Mouse (Mus musculus) midbrain, postnatal 0 days (tissue): ENCODE data around the gene Skp2. TPM values are rescaled to one million over a fixed set of nuclear protein-coding genes. Genes with fewer than 3 reads are reported as not detected.

Source experiments
- ATAC-seq: fragments of 200-750 bp; cut with Nextera tagmentation; 2 replicates; pipeline ENCODE4 v1.8.0; 2017; ENCODE audit warnings: moderate number of reproducible peaks, mild to moderate bottlenecking, moderate TSS enrichment, moderate library complexity; ENCODE audit not compliant: low FRiP score
- DNase-seq: peaks from one replicate; pipeline ENCODE4 v3.0.0-alpha.2; 2015; ENCODE audit warnings: low spot score
- H3K27ac ChIP-seq: fragments of 300-500 bp; sonication (generic); 2 replicates; pipeline ENCODE4 v1.5.1; 2014; ENCODE audit warnings: low read depth, mild to moderate bottlenecking, low read length, mixed read lengths
- H3K27me3 ChIP-seq: fragments of 300-500 bp; sonication (generic); 2 replicates; pipeline ENCODE4 v1.6.1; 2014; ENCODE audit warnings: low read length, control low read depth, mixed read lengths; ENCODE audit not compliant: insufficient read depth
- H3K36me3 ChIP-seq: fragments of 300-500 bp; sonication (generic); 2 replicates; pipeline ENCODE4 v1.6.1; 2014; ENCODE audit warnings: low read length, control low read depth, mixed read lengths; ENCODE audit not compliant: insufficient read depth
- H3K4me1 ChIP-seq: fragments of 300-500 bp; sonication (generic); 2 replicates; pipeline ENCODE4 v1.6.1; 2014; ENCODE audit warnings: mild to moderate bottlenecking, control low read depth, antibody characterized with exemption, low read length, mixed read lengths; ENCODE audit not compliant: insufficient read depth
- H3K4me2 ChIP-seq: fragments of 300-500 bp; sonication (generic); 2 replicates; pipeline ENCODE4 v1.6.1; 2014; ENCODE audit warnings: low read depth, mild to moderate bottlenecking, low read length, mixed read lengths; ENCODE audit not compliant: poor library complexity, severe bottlenecking
- H3K4me3 ChIP-seq: fragments of 300-500 bp; sonication (generic); 2 replicates; pipeline ENCODE4 v1.5.1; 2014; ENCODE audit warnings: low read depth, mild to moderate bottlenecking, low read length, moderate library complexity
- H3K9ac ChIP-seq: fragments of 300-500 bp; sonication (generic); replicated peaks from 2 replicates; pipeline ENCODE4 v1.6.1; 2014; ENCODE audit warnings: mild to moderate bottlenecking, low read length, moderate library complexity, mixed read lengths; ENCODE audit not compliant: poor library complexity, severe bottlenecking
- H3K9me3 ChIP-seq: fragments of 300-500 bp; sonication (generic); 2 replicates; pipeline ENCODE4 v1.6.1; 2016; ENCODE audit warnings: low read length, control low read depth
- CTCF ChIP-seq: IDR thresholded peaks from 2 replicates; pipeline ENCODE4 v1.5.1; 2016; ENCODE audit warnings: antibody characterized with exemption, mild to moderate bottlenecking
- WGBS: fragments of 180-500 bp; shearing (Covaris S2); extraction: QIAGEN DNeasy Blood & Tissue Kit; methylation state at CpG from one replicate; pipeline ENCODE4 v1.1.7; 2014; 5-methylcytosine and 5-hydroxymethylcytosine counted together
- polyA plus RNA-seq: library from polyadenylated mRNA; unstranded; fragments of >200 nt; fragmentation: Nextera tagmentation; extraction: Ambion mirVana; gene quantifications from 2 replicates; pipeline ENCODE4 v1.2.1, GENCODE M21; 2015
- total RNA-seq: library from RNA; depleted of rRNA; stranded (reverse); fragments of >200 nt; gene quantifications from 2 replicates; pipeline ENCODE4 v1.2.3, GENCODE M21; 2014; rRNA removed

Gene Skp2
- total and polyA plus RNA-seq, 2 experiments from 2014 or later = 7.8 to 9.3 TPM

DNA sequence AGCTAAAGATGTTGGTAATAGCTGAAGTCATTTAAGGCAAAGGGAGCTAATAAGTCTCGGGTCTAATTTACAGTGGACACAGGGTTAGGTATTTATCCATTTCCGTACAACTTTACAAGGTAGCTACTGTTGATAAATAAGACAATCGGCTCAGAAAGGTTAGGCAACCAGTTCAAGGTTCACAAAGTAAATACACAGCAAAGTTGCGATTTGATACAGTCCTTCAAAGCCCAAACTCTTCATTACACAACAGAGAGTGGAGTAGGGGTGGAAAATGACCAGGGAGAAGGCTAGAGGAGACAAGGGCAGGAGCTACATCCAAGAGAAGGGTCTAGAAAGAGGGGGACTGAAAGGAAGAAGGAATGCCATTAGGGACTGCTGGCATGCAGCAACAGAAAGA lies 86.3 kb downstream of the Skp2 start:
- TF ChIP-seq CTCF = no peak
- DNase-seq = no peak
- peaks cover 3% of the 10 kb centered on the region; the same call in 1 of the 2 replicates for H3K27me3 ChIP-seq
- no peak overlapping the region for H3K27ac ChIP-seq
- no peak overlapping the region for H3K4me2 ChIP-seq
- no peak overlapping the region for H3K4me3 ChIP-seq
- no peaks in the 10 kb centered on the region for H3K4me1 ChIP-seq
- ATAC-seq = no peak
- H3K36me3 ChIP-seq = no peaks in the 10 kb centered on the region
- WGBS = 93% methylated on average over 4 of the region's 4 CpGs
- H3K9ac ChIP-seq = no peak overlapping the region
- H3K9me3 ChIP-seq = no peaks in the 10 kb centered on the region

Other genes with a start within 250 kb of the Skp2 start
- 14.5 and 29.5 TPM in 2 replicates for gene Ranbp3l, start 187.5 kb downstream of the Skp2 start, total RNA-seq
- gene Ranbp3l, start 187.5 kb downstream of the Skp2 start, polyA plus RNA-seq = 15.0 and 15.5 TPM in 2 replicates
- 33.7 and 34.3 TPM in 2 replicates for gene Nadk2, start 84.2 kb downstream of the Skp2 start, total RNA-seq
- gene Nadk2, start 84.2 kb downstream of the Skp2 start, polyA plus RNA-seq = 28.9 and 29.9 TPM in 2 replicates
- 20.7 and 25.4 TPM in 2 replicates for gene Lmbrd2, start 14.9 kb downstream of the Skp2 start, total RNA-seq
- 2.9 and 3.3 TPM in 2 replicates for gene Lmbrd2, start 14.9 kb downstream of the Skp2 start, polyA plus RNA-seq
- not detected in 2 replicates for gene Ugt3a1, start 121.5 kb upstream of the Skp2 start, total RNA-seq
- not detected in 2 replicates for gene Ugt3a1, start 121.5 kb upstream of the Skp2 start, polyA plus RNA-seq
- not detected in 2 replicates for gene Ugt3a2, start 180.1 kb upstream of the Skp2 start, total RNA-seq
- gene Ugt3a2, start 180.1 kb upstream of the Skp2 start, polyA plus RNA-seq = not detected in 2 replicates